Mouse (Mus musculus) C2C12 (cell line): ENCODE measurements around the gene Stk17b.

ENCODE experiments used
- CEBPB ChIP-seq: IDR thresholded peaks from one replicate; pipeline ENCODE4 v1.6.1; 2011; ENCODE audit warnings: low read depth, mild to moderate bottlenecking, control low read depth, moderate library complexity
- CTCF ChIP-seq: IDR thresholded peaks from one replicate; pipeline ENCODE4 v1.5.1; 2011; ENCODE audit not compliant: control insufficient read depth, insufficient read depth, insufficient read length
- FOSL1 ChIP-seq: IDR thresholded peaks from one replicate; pipeline ENCODE4 v1.8.0; 2011; ENCODE audit warnings: mild to moderate bottlenecking, low read length; ENCODE audit not compliant: poor library complexity, insufficient read depth, severe bottlenecking
- MAX ChIP-seq: IDR thresholded peaks from one replicate; pipeline ENCODE4 v1.6.1; 2011; ENCODE audit warnings: mild to moderate bottlenecking, control low read depth
- MYOD1 ChIP-seq: IDR thresholded peaks from one replicate; pipeline ENCODE4 v1.6.1; 2011; ENCODE audit warnings: low read depth; ENCODE audit not compliant: control insufficient read depth, insufficient read length
- MYOG ChIP-seq: IDR thresholded peaks from one replicate; pipeline ENCODE4 v1.6.1; 2011; ENCODE audit not compliant: control insufficient read depth, insufficient read length; ENCODE audit errors: extremely low read depth
- USF1 ChIP-seq: IDR thresholded peaks from one replicate; pipeline ENCODE4 v1.6.1; 2011; ENCODE audit warnings: low read depth, mild to moderate bottlenecking, control low read depth, moderate library complexity

GRCm38 (mm10) chr1:53818072-53818862, 33.2 kb upstream of the Stk17b start:
- TF ChIP-seq CTCF: no peak
- TF ChIP-seq USF1: no peak
- no peak for TF ChIP-seq MYOG
- TF ChIP-seq MYOD1: no peak
- TF ChIP-seq MAX: no peak
- no peak for TF ChIP-seq FOSL1
- TF ChIP-seq CEBPB: no peak
